Mouse (Mus musculus): ENCODE measurements at regions not wholly inside any gene's neighbourhood (a gene's known extent, or its start where the extent isn't known, plus 50 kb on each side); places are given as distances from the start of the nearest gene placed in this dataset.
A peak's percentile ranks its signal among the peaks of the same experiment; 100 is the strongest.

DNA sequence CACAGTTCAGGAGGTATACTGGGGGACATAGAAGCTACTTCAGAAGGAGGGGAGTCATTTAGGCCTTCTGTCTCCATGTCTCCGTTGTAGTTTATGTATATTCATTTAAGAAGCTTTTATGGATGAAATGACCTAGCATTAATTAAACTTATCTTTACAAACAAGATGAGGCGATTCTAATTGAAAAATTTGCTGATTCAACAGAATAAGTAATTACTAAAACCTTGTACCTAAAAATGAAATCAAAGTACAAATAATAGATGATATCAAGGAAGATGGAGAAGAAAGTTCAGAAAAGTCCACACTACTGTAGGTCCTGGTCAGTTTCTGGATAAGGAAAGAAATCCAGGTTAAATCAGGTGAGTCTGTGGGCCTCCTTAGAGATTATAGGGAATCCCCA, 1429.6 kb downstream of the Slc22a22 start:
- Histone ChIP-seq H3K27ac (replicated peaks) (no peak overlapping the region), H3K4me3 (no peak overlapping the region), H3K9ac (replicated peaks) (no peak overlapping the region), H3K36me3 (no peaks in the 10 kb centered on the region), H3K4me2 (replicated peaks) (no peak overlapping the region), H3K4me1 (no peaks in the 10 kb centered on the region), H3K9me3 (no peaks in the 10 kb centered on the region), H3K27me3 (no peaks in the 10 kb centered on the region)
- 88% methylated on average over 2 of the region's 2 CpGs for WGBS
- no peak for ATAC-seq (replicated peaks)

DNA sequence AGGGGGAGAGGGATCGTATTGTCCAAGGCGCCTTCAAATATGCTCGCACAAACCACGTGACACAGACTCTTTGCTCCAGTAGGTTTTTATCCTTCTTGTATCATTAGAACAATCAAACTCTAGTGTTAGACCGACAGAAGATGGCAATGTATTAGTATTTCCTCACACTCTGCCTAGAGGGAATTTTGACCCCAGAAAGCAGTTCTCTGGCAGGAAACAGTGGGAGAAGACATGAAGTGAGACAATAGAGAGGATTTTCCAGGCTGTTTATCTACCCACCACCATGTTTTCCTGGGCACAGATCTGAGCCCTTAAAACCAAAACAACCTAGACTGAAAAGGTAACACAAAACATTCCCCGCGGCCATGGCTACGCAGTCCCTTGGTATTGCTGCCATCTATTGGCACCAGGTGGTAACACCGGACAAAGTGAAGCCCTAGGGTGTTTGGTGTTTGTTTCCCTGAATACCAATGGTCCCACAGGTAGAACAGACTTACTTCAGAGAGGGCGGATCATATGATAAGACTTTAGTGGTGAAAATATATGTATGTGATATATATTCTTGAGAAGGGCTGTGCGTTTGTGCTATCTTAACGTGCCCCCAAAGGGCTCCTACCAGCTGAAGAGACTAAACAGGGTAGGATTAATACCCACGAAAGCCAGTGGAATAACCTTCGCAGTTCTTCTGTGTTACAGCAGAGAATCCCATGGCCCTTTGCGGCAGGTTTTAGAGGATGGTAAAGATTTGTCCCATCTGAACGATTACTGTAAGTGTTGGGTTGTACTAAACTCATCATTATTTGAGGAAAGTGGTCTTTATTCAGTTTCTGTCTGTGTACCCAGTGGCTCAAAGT, 1430.5 kb downstream of the Slc22a22 start:
- Histone ChIP-seq H3K27ac (replicated peaks) (no peak overlapping the region), H3K36me3 (no peaks in the 10 kb centered on the region), H3K4me3 (peak overlapping the region; percentile 35), H3K4me2 (replicated peaks) (peak overlapping the region; percentile 53), H3K9me3 (no peaks in the 10 kb centered on the region), H3K27me3 (no peaks in the 10 kb centered on the region), H3K4me1 (no peaks in the 10 kb centered on the region), H3K9ac (replicated peaks) (peak overlapping the region; percentile 45)
- ATAC-seq (replicated peaks), result peak; percentile 94
- 37% methylated on average over 16 of the region's 16 CpGs for whole genome bisulfite sequencing

DNA sequence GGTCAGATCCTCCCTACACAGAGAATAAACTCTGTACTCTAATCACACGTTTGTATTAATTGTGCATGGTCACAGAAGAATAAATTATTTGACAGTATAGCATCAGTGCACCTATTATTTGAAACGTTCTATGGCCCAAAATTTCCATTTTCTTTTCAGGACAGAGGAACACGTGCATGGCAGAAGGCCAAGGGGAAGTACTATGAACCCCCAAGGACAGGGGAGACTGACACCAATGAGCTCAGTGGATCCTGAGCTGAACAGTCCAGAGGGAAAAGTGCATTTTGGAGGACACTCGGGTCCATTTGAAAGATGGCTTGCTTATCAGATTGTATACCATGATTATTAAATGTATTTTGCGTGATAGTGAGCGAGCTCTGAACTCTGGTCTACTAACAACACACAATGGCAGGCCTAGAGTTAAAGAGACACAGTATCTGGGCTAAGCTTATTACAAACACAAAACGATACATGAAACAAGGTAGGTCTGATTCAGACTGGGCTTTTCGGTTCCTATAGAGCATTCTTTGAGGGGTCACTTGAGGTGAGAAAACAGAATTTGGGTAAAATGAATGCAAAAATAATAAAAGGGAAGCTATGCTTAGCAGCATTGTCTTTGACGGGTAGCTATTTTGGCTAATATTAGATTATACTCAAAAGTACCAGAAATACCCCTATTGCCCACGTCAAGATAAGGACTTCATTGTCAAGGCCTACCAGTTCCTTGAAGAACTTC, 1431.7 kb downstream of the Slc22a22 start:
- H3K4me2 ChIP-seq (replicated peaks), result no peak overlapping the region
- ATAC-seq (replicated peaks), result no peak
- no peaks in the 10 kb centered on the region for H3K4me1 ChIP-seq
- WGBS, result 77% methylated on average over 10 of the region's 10 CpGs
- no peak overlapping the region for H3K27ac ChIP-seq (replicated peaks)
- H3K36me3 ChIP-seq, result no peaks in the 10 kb centered on the region
- H3K9ac ChIP-seq (replicated peaks), result no peak overlapping the region
- H3K9me3 ChIP-seq, result no peaks in the 10 kb centered on the region
- no peaks in the 10 kb centered on the region for H3K27me3 ChIP-seq
- no peak overlapping the region for H3K4me3 ChIP-seq

DNA sequence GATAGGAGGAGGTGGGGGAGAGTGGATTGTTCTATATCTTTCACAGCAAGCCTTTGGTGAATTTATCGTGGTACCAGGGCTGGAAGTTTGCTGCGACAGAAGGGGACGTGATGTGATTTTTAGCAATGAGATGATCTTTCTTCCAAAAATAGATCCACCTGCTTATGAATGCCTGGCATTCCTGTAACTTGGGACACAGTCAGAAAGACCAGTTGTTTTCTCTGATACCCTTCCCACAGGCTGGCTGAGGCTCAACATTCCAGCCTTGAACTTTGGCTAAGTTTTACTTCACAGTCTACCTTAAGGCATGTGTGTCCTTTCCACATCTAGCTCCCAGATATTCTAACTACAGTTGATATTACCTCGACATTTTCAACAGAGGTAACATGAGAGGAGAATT, 1434.1 kb downstream of the Slc22a22 start:
- H3K4me3 ChIP-seq, result no peak overlapping the region
- H3K27ac ChIP-seq (replicated peaks), result no peak overlapping the region
- WGBS, result 77% methylated on average over 4 of the region's 4 CpGs
- no peaks in the 10 kb centered on the region for H3K9me3 ChIP-seq
- H3K27me3 ChIP-seq, result no peaks in the 10 kb centered on the region
- H3K36me3 ChIP-seq, result no peaks in the 10 kb centered on the region
- H3K4me2 ChIP-seq (replicated peaks), result no peak overlapping the region
- ATAC-seq (replicated peaks), result no peak
- H3K4me1 ChIP-seq, result no peaks in the 10 kb centered on the region
- H3K9ac ChIP-seq (replicated peaks), result no peak overlapping the region

DNA sequence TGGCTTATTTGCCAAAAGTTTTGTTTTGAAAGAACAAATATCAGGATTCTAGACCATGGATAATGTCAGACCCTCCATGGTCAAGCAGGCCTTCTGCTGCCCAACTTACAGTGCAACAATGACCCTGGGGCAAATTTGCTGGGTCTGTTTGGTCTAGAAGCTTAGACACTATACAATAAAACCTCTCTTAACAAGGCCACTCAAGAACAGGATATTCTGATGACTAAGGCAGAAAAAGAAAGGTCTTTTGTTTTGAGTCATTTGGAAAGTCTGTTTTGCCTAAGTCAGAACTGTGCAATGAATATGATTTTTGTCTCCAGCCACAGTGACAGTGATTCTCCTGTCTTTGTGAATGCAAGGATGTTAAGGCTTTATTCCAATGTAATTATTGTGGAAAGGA, 1435.0 kb downstream of the Slc22a22 start:
- Histone ChIP-seq H3K9me3 (no peaks in the 10 kb centered on the region), H3K27me3 (no peaks in the 10 kb centered on the region), H3K4me3 (no peak overlapping the region), H3K4me2 (replicated peaks) (no peak overlapping the region), H3K36me3 (no peaks in the 10 kb centered on the region), H3K4me1 (no peaks in the 10 kb centered on the region), H3K27ac (replicated peaks) (no peak overlapping the region), H3K9ac (replicated peaks) (no peak overlapping the region)
- no peak for ATAC-seq (replicated peaks)

DNA sequence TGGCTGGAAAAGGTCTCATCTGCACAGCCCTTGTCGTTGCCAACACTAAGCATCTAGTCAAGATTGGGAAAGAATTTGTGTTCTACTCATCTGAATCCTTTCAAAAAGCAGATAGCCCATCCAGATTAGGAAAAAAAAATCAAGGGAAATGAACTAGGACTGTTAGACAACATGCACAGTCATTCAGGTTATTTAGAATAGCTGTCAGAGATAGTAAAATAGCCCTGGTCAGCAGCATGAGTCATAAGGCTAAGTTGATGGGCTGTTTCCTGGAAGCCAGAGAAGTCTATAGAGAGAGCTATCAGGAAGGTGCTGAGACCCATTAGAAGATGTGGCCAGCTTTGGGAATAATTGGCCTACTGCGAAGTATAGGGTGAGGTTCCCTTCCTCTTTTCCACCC, 1447.4 kb downstream of the Slc22a22 start:
- Histone ChIP-seq H3K36me3 (no peaks in the 10 kb centered on the region), H3K9ac (replicated peaks) (no peak overlapping the region), H3K4me3 (no peak overlapping the region), H3K27ac (replicated peaks) (no peak overlapping the region), H3K4me1 (peaks cover 6% of the 10 kb centered on the region; the same call in 1 of the 2 replicates), H3K4me2 (replicated peaks) (no peak overlapping the region), H3K9me3 (peaks cover 3% of the 10 kb centered on the region; the same call in 1 of the 2 replicates), H3K27me3 (no peaks in the 10 kb centered on the region)
- no peak for ATAC-seq (replicated peaks)
- 87% methylated on average over 2 of the region's 2 CpGs for WGBS

DNA sequence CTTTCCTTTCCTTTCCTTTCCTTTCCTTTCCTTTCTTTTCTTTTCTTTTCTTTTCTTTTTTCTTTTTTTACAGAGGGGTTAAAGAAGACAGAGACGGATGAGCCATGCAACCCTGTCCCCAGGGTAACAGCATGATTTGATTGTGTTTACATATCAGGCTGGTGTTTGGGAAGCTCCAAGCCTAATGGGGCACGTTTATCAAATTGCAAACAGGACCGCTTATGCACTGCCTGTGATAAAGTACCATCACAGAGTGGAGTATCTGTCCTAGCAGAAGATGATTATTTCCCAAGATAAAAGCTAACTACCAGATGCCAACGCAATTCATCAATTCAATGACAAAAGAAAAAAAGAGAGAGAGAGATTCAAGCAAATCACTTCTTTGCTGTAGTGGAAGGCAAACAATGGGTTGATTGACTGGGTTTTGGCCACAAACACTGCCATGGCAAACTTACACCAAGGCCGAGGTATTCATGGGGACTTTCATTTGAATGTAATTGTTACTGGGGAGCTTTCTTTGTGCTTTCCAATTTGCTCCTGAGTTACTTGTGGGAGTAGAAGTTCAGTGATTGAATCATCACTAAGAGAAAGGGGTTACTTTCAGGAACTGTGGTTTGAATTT, 1450.1 kb downstream of the Slc22a22 start:
- H3K9ac ChIP-seq (replicated peaks), result no peak overlapping the region
- no peak overlapping the region for H3K4me3 ChIP-seq
- H3K4me1 ChIP-seq, result peaks cover 6% of the 10 kb centered on the region; the same call in 1 of the 2 replicates
- H3K27ac ChIP-seq (replicated peaks), result no peak overlapping the region
- no peak overlapping the region for H3K4me2 ChIP-seq (replicated peaks)
- WGBS, result 10% methylated on average over 5 of the region's 5 CpGs
- H3K27me3 ChIP-seq, result no peaks in the 10 kb centered on the region
- H3K9me3 ChIP-seq, result no peaks in the 10 kb centered on the region
- no peaks in the 10 kb centered on the region for H3K36me3 ChIP-seq
- 0 out of 2 replicates have a peak, but pooled peaks have one; percentile 51 for ATAC-seq (replicated peaks)

DNA sequence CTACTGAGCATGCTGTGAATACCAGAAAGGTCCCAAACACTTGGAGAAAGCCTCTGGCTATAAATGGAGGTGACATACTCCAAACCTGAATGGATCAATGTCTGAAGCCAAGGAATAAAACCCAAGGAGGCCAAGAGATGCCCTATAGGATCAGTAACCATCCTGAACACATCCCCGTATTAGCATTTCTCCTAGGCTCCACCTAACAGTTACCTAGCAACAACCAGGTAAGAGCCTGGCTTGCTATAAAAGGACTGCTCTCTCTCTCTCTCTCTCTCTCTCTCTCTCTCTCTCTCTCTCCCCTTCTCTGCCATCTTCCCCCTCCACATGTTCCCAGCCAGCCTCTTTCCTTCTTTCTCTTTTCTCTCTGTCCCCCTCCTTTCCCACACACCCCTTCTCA, 1452.7 kb downstream of the Slc22a22 start:
- ATAC-seq (replicated peaks), result no peak
- no peaks in the 10 kb centered on the region for H3K27me3 ChIP-seq

DNA sequence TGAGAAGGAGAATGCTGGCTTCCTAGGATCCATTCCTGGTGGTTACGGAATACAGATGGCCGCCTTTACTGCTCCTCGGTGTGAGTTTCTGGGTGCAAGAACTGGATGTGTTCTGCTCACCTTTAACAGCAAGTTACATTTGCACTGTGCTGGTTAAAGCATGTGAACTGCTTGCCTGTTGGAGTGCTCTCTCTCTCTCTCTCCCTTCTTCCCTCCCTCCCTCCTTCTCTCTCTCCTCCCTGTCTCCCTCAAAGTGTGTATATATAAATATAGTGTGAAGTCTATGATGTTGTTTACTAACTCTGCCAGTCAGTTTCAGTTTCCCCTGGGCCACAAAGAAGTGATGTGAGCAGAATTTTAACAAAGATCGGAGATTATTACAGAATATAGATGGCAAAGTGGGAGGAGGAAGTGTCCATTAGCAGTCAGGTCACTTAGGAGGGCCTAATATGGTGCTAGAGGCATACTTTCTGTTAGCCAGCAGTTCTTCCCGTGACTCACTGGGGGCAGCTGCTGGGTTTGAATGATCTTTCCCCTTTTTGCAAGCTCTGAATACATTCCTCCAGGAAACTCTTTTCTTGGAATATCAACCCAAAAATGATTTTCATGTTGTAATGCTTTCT, 1453.5 kb downstream of the Slc22a22 start:
- no peaks in the 10 kb centered on the region for H3K36me3 ChIP-seq
- 85% methylated on average over 5 of the region's 5 CpGs for WGBS
- H3K9me3 ChIP-seq, result no peaks in the 10 kb centered on the region
- no peak overlapping the region for H3K9ac ChIP-seq (replicated peaks)
- H3K4me3 ChIP-seq, result no peak overlapping the region
- H3K27ac ChIP-seq (replicated peaks), result no peak overlapping the region
- H3K4me1 ChIP-seq, result peaks cover 6% of the 10 kb centered on the region; the same call in 1 of the 2 replicates
- no peak for ATAC-seq (replicated peaks)
- no peak overlapping the region for H3K4me2 ChIP-seq (replicated peaks)
- no peaks in the 10 kb centered on the region for H3K27me3 ChIP-seq

More for the DNA sequence above, 1452.7 kb downstream of the Slc22a22 start:
- no peaks in the 10 kb centered on the region for H3K9me3 ChIP-seq
- 81% methylated on average over 1 of the region's 1 CpGs for WGBS
- no peak overlapping the region for H3K4me3 ChIP-seq
- H3K4me1 ChIP-seq, result peaks cover 6% of the 10 kb centered on the region; the same call in 1 of the 2 replicates
- no peak overlapping the region for H3K4me2 ChIP-seq (replicated peaks)
- no peaks in the 10 kb centered on the region for H3K36me3 ChIP-seq
- no peak overlapping the region for H3K9ac ChIP-seq (replicated peaks)
- H3K27ac ChIP-seq (replicated peaks), result no peak overlapping the region

DNA sequence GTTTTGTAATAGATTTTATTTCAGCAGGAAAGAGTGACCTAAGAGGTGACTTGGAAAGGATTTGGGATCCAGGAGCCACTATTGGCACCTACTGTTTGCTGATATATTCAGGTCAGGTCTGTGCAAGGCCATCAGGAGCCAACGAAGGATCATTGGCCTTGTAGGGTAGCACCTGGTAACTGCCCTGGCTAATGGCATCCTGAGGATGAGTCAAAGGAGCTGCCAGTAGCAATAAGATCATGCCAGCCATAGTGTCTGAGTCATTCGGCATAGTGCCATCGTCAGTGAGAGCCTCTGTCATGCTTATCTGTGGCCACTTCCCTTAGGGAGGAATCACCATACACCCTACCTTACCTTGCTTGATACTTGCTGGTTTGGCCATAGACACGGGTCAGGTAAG, 1455.1 kb downstream of the Slc22a22 start:
- 88% methylated on average over 4 of the region's 4 CpGs for WGBS
- Histone ChIP-seq H3K4me2 (replicated peaks) (no peak overlapping the region), H3K4me3 (no peak overlapping the region), H3K36me3 (no peaks in the 10 kb centered on the region), H3K27me3 (no peaks in the 10 kb centered on the region), H3K4me1 (no peaks in the 10 kb centered on the region), H3K9me3 (no peaks in the 10 kb centered on the region), H3K9ac (replicated peaks) (no peak overlapping the region), H3K27ac (replicated peaks) (no peak overlapping the region)
- ATAC-seq (replicated peaks), result no peak

DNA sequence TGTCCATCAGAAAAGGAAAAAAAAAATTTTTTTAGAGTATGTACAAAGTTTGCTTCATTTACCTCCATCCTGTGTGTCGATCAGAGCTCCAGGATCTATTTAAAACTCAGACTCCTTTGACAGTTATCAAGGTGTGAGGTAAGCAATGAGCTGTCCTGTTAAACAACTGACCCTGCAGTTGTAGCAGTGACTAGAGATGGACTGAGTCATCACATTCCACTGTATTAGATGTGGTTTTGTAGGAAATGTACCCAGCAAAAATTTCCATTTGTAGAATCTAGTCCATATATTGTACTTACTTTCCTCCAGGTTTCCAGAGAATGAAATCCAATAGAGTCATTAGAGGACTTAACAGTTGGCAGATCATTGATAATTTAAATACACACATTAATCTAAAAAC, 1459.3 kb downstream of the Slc22a22 start:
- Histone ChIP-seq H3K9me3 (no peaks in the 10 kb centered on the region), H3K4me3 (no peak overlapping the region), H3K27me3 (no peaks in the 10 kb centered on the region), H3K4me2 (replicated peaks) (no peak overlapping the region), H3K9ac (replicated peaks) (no peak overlapping the region), H3K4me1 (no peaks in the 10 kb centered on the region), H3K27ac (replicated peaks) (no peak overlapping the region), H3K36me3 (no peaks in the 10 kb centered on the region)
- no peak for ATAC-seq (replicated peaks)
- WGBS, result 71% methylated on average over 1 of the region's 1 CpGs

DNA sequence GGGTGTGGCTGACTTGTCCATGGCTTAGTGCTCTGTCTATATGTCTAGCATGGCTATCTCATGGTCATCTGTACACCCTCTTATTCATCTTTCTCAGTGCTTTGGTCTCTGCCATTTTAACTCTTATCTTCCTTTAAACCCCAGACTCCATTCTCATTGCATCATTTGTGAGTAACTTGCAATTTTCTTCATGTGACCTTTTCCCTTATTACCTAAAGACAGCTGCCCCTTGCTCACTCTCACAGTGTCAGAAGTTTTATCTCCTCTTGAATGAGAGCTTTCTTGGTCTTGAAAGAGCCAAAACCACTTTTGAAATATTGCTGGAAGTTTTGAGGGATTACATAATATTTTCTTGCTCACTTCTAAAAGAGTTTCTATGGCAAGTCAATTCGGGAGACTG, 1459.9 kb downstream of the Slc22a22 start:
- Histone ChIP-seq H3K9ac (replicated peaks) (no peak overlapping the region), H3K27me3 (no peaks in the 10 kb centered on the region), H3K4me3 (no peak overlapping the region), H3K4me2 (replicated peaks) (no peak overlapping the region), H3K9me3 (no peaks in the 10 kb centered on the region), H3K4me1 (no peaks in the 10 kb centered on the region), H3K36me3 (no peaks in the 10 kb centered on the region), H3K27ac (replicated peaks) (no peak overlapping the region)
- no peak for ATAC-seq (replicated peaks)
- WGBS, result 95% methylated on average over 1 of the region's 1 CpGs

All from forebrain, embryonic 15.5 days (tissue).